Mouse (Mus musculus) mouse embryonic stem cell (cell line): ENCODE data around the gene Plxnd1.

Experiments used
- in situ Hi-C, 2 experiments: fragments of 300-500 bp; cut with MboI; formaldehyde crosslinking; loops; 1 replicate in 1 of 2; 3 replicates in 1 of 2; pipeline ENCODE4 v1.14.3; 2019 to 2020; ENCODE audit warnings: low sequenced_read_pairs in 2 of 2, low pct_unique_long_range_greater_than_20kb in 1 of 2, mixed read lengths in 1 of 2; ENCODE audit not compliant: unreplicated experiment in 1 of 2

Gene Plxnd1

DNA sequence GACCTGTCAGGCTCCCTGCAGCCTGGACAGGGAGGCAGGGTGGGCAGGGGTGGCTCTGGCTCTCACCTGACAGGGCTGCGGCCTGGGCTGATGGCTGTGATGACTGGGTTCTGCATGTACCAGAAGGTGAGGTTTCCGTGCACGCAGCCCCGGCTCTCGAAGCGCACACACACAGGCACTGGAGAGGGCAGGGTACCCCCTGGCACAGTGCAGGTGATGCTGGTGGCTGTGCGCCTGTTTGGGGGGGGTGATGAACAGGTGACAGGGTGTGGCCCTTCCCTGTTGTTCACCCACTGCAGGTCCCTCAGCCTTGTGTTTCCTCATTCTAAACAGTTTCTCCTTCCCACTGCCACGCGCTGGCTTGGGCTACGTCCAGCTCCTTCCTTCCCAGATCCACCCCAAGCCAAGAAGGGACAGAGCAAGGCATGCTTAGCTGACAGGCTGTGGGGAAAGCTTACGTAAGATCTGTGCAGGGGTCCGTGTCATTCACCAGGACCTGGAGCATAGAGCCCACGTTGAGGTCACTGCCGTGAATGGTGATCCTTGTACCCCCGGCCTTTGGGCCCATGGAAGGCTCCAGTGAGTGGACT is 27.4 kb downstream of the Plxnd1 start:
- in situ Hi-C loops, result no loop called here

DNA sequence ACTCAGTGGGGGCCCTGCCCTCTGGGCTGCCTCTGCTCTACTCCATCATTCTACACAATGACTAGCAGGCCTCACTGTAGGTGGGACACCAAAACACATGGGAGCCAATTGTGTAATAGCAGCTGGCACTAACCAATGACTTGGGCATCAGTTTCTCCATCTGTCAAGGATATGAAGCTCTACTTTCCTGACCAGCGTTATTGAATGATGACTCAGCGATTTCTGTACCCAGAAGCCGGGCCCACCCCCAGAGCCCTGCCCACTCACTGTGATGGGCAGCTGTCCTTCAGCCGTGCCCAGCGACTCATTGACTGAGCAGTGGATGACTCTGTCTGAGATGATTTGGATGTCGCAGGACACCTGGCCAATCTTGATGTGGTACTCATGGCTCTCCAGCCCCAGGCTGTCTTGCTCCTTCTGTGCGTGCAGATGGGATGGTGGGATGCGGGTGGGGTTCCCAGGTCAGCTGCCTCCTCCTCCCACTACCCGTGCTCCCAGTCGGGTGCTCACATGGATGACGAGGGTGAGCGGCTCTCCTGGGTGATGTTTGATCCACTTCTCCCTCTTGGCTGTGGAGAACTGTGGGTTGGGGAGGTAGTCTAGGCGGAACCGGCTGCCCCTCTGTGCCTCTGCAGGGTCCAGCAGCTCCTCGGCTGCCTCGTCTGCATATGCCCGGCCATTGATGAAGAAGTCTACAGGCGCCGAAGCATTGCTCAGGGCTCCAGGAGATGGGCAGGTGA is 28.4 kb downstream of the Plxnd1 start:
- in situ Hi-C loops, result no loop called here

DNA sequence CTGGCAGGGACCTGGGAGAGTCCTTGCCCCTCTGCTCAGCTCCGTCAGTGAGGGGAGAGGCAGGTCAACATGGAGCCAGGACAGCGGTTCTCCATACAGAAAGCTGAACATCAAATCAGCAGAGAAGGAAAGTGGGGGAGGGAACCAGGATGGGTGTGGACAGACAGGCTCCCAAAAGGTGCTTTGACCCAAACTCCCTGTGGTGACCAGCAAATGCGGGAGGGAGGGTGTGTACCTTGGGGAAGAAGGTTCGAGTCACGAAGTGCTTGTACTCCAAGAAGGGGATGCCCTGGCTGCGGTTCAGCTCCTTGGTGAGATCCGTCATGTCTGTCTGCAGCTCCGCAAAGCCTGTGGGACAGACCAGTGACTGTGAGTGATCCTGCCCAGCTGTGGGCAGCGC is 31.1 kb downstream of the Plxnd1 start:
- in situ Hi-C loops, result no loop called here

DNA sequence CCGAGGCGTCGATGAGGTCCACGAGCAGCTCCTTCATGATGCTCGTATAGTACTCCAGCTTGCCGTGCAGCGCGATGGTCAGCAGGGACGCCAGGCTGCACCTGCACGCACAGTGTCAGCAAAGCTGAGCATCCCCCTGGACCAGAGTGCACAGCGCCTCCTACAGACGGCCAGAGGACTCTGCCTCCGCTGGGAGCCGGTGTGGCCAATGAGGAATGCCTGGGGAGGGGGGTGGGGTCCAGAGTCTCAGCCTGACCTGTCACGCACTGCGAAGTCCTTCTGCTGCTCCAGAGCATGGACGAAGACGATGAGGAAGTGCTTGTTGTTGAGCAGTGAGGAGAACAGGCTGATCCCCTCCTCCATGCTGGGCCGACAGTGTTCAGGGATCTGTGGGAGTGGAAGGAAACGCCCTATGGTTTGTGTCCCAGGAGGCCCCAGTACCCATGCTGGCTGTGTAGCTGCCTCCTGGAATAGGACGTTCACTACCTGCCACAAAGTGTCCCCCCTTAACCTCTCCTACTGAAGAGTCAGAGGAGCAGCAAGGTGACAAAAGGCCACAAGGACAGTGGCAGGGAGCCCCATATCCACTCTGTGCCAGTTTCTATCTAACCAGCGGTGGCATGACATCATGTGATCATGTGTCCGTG is 32.2 kb downstream of the Plxnd1 start:
- in situ Hi-C loops, result no loop called here

DNA sequence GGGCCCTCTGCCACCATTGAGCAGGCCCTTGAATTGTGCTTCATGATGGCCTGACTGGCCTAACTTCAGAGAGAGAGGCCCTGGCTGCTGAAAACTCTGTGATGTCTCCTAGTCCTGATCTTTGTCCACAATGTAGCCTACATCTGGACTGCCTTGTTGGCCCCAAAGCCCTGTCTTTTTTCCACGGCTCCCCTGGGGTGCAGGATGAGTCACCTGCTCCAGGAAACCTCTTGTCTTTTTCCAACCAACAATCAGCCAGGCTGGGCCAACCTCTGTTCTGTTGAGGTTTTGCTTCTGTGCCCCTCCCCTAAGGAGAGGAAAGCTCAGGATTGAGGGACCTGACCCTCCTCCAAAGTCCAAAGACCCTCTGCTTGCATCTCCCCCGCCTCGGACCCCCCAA is 33.1 kb downstream of the Plxnd1 start:
- in situ Hi-C loops, result no loop called here

DNA sequence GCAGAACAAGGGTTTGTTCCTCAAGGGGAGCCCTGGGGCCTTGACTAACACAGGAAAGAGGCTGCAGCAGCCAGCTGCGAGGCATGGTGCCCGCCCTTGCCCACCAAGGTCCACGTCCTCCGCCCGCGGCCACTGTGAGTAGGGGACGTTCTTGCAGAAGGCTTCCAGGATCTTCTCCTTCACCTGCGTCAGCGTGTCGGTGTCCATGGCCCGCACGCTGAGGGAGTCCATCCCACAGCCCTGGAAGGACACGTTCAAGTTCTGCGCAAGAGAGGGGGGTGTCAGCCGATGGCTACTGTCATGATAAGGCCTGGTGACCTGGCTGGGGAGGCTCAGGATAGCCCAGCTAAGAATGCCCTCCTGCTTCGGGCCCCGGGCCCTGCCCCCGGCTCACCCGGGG is 34.5 kb downstream of the Plxnd1 start:
- in situ Hi-C loops, result no loop called here

DNA sequence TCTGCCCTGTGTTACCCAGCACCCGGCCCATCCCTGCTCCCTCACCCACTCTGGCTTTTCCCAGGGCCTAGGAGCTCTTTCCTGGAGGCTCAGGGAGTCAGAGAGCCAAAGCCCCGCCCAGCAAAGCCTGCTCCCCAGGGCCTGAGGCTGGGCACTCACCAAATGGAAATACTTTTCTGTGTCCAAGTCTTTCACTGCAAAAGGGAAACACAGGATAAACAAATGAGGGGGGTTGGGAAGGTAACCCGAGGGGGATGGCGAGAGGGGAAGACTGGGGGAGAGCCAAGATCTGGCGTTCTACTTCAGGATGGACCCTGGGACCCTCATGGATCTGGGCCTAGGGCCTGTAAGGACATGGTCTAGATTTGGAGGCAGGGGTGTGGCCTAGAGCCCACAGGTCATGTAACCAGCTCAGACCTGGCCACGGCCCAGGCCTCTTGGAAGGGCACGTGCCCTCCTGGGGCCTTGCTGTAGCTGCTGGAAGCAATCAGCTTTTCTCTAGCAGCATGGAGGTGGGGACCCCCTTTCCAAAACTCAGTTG is 35.6 kb downstream of the Plxnd1 start:
- in situ Hi-C loops, result no loop called here

DNA sequence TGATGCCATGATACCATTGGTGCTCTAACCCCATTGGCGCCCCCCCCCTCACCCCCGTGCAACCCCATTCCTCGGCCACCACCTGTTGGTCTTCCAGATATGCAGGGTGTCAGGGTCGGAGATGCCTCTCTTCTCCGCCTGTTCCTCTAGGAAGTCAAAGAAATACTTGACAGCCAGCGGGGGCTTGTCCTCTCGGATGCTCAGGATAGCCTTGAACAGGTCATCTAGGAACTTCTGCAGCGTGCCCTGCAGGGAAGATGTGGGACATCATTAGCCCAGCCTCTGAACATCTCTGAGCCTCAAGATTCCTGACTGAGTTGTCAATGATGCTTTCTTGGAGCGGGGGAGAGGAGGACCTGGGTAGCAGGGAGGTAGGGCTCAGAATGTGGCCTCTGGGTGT is 36.4 kb downstream of the Plxnd1 start:
- in situ Hi-C loops, result no loop called here

DNA sequence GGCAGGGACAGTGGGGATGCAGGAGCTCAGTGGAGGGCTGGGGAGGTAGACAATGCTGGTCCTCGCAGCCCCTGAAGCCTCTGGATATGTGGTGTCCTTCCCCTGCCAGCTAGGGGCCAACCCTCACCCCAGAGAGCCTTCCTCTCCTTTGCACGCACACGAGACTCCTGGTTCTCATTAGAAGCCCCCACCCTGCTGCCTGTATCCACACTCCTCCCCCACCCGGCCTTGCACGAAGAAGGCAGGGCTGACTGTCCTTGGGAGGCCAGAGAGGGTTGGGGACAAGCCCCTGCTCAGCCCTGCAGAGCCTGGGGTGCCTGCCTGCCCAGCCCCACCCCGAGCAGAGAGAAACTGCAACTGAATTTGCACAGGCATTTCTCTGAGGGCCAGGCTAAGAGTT is 37.1 kb downstream of the Plxnd1 start:
- in situ Hi-C loops, result no loop called here

DNA sequence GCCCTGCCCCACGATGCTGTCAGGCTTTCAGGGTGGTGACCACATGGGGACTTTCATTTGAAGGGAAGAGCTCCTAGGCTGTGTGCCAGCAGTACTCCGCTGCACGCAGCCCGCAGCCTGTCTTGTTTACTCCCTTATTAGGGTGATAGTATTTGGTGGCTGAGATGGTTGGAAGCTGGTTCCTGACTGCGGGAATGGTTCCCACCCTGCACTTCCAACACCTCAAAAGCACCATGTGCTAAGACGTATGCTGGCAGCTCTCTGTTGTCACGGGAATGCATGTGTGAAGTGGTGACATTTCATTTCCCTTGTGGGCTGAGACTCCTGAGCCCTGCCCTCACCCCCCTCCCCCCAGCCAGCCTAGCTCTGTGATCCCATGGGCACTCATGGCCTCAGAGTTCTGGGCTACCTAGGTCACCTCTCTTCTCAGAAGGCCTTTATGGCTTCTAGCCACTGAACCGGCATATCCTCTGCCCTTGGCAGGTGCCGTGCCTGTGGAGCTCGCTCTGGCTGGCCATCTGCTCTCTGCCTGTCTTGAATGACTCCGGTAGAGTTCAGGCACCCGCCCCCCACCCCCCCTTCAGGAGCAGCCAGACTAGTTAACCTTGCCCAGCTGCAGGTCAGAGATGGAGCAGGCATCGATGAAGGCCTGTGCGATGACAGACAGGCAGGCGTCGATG is 37.7 kb downstream of the Plxnd1 start:
- in situ Hi-C loops, result no loop called here

DNA sequence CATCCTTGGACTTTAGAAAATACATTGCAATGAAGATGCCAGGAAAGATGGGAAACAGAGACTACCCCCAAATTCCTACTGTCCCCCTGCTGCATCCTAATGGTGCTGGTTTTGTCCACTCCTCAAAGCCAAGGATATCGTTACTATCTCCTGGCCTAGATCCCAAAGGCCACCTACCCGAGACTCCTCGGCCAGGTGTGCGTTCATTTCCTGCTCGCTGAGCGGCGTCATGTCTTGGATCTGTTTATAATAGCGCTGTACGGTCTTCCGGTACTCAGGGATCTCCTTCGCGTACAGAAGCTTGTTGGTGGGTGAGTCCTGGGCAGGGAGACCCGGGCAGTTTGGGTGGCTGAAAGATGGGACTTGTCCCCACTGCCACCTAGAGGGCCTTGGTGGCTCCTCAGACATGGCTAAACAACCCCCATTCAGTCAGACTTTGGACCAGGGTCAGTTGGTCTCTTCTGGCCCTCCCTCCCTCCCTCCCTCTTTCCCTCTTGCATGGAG is 38.3 kb downstream of the Plxnd1 start:
- in situ Hi-C loops, result no loop called here

DNA sequence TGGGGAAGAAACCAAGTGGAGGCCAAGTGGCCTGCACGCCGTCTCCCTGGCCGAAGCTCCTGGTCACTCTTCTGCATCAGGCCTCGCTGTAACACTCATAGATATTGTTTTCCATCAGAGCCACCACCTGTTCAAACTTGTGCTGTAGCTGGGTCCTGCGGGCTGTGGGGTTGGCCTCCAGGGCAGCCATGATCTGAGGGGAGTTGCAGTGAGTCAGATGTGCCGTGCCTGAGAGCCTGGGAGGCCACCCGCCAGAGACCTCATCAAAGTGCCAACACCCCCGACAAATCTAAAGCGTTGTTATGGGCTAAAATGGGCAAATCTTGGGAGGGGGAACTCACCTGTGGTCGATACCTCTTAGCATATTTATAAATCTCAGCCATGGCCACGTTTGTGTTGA is 39.1 kb downstream of the Plxnd1 start:
- in situ Hi-C loops, result no loop called here

DNA sequence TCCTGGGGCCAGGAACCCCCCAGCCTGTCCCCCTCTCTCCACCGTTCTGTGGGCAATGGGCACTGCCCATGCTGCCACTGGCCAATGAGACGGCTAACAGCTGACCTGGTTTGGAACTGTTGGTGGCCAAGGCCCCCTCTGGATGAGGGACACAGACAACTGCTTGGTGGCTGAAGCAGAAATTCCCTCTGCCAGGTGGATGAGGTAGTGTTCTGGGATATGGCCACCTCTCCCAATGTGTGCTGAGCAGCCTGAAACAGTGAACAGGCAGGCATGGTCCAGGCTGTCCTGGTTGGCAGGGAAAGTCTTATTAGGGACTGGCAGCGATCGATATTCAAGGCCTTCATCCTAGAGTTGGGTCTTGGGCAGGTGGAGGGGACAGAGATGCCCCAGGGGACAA is 39.6 kb downstream of the Plxnd1 start:
- in situ Hi-C loops, result no loop called here

DNA sequence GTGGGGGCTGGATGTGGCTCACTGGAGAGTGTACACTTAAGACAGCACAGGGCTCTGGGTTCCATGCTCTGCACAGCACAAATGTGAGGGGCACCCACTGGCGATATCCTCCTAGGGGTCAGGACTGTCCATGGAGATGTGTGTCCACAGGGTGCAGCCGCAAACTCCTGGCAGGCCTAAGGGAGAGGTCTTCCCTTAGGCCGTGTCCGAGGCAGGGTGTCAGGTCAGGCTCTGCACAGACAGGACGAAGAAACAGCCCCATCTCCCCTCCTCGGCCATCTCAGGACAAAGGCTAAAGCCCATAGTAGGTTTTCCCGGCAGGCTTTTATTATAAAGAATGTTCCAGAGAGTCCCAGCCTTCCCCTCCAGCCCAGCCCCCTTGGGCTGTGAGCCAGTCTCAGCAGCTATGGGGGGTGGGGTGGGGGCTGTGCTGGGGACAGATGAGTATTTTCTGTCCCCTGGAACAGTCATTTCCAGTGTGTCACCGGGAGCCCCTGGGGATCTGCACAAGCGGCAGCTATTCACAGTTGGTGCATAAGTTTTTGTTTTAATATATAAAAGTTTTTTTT is 40.2 kb downstream of the Plxnd1 start:
- in situ Hi-C loops, result no loop called here

DNA sequence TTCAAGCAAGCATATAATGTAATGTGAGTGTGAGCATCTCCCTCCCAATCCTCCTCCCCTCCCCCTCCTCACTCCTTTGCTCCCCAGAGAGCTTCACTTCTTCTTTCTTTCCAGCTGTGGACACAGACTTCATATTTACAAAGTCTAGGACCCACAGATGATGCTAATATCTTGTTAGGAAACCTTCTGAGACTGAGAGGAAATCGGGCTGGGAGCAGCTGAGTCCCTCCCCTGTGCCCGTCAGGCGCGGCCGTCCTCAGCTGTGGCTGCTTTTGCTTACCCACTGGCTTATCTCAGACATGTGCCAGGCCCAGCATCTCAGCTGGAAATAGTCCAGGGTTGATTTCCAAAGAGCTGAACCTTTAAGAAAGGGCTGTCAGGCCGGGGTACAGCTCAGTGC is 48.4 kb downstream of the Plxnd1 start:
- in situ Hi-C loops, result no loop called here

DNA sequence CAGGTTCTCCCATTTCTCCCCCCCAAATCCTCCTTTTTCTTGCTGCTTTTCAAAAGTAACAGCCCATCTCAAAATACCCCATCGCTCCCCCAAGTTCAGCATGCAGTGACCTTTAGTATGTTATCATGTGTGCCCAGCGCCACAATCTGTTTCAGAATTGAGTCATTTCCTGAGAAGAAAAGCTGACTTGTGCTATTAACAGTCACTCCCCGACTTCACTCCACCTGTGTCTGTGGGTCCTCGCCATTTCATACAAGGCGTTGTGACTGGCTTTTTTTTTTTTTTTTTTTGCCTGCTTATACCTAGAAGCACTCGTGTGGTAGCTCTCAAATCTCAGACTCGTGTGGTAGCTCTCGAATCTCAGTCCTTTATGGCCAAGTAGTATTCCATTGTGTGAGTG is 49.2 kb downstream of the Plxnd1 start:
- in situ Hi-C loops, result no loop called here

DNA sequence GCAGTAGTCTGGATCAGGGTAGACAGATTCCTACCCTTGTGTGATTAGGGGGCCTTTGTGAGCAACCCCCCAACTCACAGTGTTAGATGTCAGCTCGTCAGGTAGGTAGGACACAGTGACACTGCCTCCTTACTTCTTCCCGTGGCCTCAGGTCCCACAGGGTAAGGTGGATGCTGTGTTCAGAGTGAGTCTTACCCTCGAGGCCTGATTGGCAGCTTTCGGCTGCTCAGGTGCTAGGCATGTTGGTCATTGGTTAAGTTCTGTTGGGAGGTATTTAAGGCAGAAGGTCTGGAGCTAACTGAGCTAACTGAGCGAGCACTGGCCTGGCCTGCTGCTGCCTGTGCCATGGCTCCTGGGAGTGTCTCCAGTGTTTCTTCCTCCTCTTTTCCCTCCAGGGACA is 50.2 kb downstream of the Plxnd1 start, which contains the start of gene H1foo:
TSS of gene H1foo (plus strand) at position 301 of the 400 bp plus-strand sequence.
- in situ Hi-C loops, result no loop called here

DNA sequence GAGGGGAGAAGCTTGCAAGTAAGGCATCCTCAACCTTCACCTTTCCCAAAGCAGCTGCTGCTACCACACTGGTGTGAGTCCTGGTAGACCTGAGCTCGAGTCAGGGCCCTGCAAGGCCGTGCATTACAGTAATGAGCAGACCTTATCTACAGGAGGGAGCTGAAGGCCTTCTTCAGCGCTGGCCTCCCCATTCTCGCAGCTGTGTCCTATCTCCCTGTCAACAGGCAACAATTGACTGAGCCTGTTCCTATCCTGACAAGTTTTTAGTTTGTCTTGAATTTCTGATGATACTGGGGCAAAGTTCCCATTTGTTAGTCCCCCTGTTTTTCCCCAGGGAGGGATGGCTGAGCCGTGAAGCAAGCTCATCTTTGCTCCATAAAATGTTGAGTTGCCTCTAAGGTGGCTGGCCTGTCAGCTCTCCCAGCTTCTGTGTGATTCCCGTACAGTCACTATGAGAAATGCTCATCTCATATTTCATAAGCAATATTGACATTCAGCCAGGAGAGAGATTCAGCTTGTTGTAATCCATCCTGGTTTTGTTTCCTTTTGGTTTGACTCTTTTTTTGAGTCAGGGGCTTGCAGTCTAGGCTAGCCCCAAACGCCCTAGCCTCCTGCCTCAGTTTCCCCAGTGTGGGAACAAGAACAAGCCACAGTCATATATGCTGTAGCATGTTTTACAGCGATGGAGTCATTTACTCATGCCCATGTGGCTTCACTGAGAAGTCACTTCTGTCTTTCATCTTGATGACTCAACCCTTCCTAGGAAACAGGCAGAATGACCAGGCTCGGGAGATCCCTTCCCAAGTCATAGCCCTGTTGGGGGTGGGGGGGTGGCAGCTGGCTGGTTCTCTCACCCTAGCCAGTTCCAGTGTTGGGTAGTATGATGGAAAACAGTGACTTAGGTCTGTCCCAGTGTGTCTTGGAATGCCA is 51.0 kb downstream of the Plxnd1 start:
- in situ Hi-C loops, result no loop called here
